Mouse (Mus musculus): ENCODE data around the gene Aldh3b1.

- no peak for TF ChIP-seq CTCF (IDR thresholded peaks at IDR 0.05; ENCODE audit: low read depth, low read length)
- TF ChIP-seq POLR2A (IDR thresholded peaks at IDR 0.05; ENCODE audit: extremely low read depth, insufficient read depth, low read length), result no peak
Measured at GRCm38 (mm10) chr19:3906326-3906725, 23.3 kb downstream of the Aldh3b1 start.
